Mouse (Mus musculus) MN1 (cell line): ENCODE data around the gene Rnf38.

ENCODE experiments used
- DNase-seq: peaks from one replicate; pipeline ENCODE4 v3.0.0-alpha.2; 2016; ENCODE audit warnings: low spot score

The Rnf38 gene

DNA sequence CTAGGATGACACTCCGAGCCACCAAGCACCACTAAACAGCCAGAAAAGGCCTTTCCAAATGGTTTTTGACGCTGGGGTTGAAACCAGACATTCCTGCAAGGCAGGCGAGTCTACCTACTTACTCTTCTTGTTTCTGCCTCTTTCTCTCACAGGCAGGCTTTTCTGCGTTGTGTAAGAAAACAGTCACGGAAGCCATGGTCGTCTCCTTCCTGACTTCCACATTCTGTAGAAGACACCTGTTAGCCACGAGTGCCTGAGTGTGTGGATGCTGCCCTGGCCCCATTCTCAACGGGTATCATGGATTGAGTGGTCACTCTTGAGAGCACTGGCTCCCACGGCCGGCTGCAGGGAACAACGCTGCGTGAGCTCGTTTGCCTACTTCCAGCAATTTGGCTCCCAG is 118.5 kb downstream of the Rnf38 start:
- no peak for DNase-seq

- DNase-seq = no peak
These were observed 120.0 kb downstream of the Rnf38 start for GRCm38 (mm10) chr4:44113393-44114138.

- DNase-seq = no peak
These were observed 120.8 kb downstream of the Rnf38 start for GRCm38 (mm10) chr4:44112741-44113140.

- no peak for DNase-seq
These were observed 122.8 kb downstream of the Rnf38 start for GRCm38 (mm10) chr4:44110771-44111170.

- DNase-seq = no peak
These were observed 125.3 kb downstream of the Rnf38 start for GRCm38 (mm10) chr4:44108297-44108696.

DNA sequence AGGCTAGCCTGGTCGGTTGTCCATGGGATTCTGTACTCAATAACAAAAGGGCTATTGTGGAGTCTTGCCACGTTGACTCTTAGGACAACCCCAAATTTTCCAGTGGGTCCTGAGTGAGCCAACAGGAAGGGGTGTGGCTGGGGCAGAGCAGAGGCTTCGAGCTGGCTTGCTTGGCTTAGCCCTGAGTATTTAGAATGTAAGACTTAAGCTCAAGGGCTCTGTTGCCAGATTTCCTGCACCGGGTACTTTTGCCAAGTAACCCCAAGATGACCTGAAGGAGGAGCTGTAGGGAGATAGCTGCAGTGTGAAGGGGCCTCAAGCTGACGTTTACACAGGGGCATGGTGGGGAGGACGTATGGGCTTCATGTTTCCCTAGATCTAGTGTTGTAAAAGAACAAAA is 126.2 kb downstream of the Rnf38 start:
- no peak for DNase-seq

- DNase-seq = no peak
These were observed 127.2 kb downstream of the Rnf38 start for GRCm38 (mm10) chr4:44106297-44106821.

GRCm38 (mm10) chr4:44104195-44104917 is 129.2 kb downstream of the Rnf38 start:
- no peak for DNase-seq

GRCm38 (mm10) chr4:44103620-44104019 is 130.0 kb downstream of the Rnf38 start:
- DNase-seq = no peak

GRCm38 (mm10) chr4:44097576-44098335 is 135.8 kb downstream of the Rnf38 start:
- DNase-seq = no peak

GRCm38 (mm10) chr4:44094475-44094874 is 139.1 kb downstream of the Rnf38 start:
- DNase-seq = no peak

DNA sequence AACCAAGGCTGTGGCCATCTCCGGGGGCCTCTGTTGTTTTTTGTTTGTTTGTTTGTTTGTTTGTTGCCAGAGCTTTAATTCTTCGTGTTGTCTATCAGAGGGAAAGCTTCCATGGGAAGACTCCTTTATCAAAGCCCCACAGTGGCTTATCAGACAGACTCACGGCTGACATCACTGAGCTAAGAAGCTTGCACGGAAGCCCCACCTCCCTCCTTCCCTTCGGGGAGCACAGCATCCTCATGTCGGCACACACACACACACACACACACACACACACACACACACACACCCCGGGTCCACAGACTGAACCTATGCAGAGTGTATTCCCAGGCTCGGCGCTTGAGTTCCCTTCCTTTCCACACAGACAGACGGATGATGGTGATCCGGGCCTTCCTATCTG is 141.2 kb downstream of the Rnf38 start:
- DNase-seq = no peak

GRCm38 (mm10) chr4:44085566-44085965 is 148.0 kb downstream of the Rnf38 start:
- no peak for DNase-seq

DNA sequence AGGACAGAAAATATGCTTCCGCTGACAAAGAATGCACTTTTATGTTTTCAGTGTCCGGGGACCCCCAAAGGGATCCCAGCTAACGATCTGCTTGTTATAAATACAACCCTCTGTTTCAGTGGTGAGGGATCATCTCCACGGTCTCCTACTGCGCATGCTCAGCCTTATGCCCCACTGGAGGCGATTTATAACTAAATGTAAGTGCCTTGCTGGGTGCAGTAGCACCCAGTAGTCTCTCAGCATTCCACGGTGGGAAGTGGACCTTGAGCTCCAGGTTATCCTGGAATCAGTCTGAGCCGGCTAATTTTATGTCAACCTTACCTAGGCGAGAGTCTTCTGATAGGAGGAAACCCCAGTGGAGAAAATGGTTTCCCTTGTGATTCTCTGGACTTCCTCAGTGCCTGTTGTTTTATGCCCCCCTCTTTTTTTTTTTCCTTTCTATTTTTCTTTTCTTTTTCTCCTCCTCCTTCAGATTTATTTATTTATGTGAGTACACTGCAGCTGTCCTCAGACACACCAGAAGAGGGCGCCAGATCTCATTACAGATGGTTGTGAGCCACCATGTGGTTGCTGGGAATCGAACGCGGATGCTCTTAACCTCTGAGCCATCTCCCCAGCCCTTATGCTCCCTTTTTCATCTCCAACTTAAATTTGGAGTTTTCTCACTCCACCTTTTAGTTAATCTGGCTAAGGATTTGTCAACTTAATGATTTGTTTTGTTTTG is 148.8 kb downstream of the Rnf38 start:
- DNase-seq = no peak

GRCm38 (mm10) chr4:44083945-44084344 is 149.6 kb downstream of the Rnf38 start, which contains the start of gene Gne:
Gne (minus strand) TSS chr4:44084177.
- DNase-seq = no peak

- DNase-seq = no peak
These were observed 155.1 kb downstream of the Rnf38 start for GRCm38 (mm10) chr4:44078358-44078933.
